Mouse (Mus musculus) CH12.LX (cell line): ENCODE results near the gene Cyp2u1. TPM values are rescaled to one million over a fixed set of nuclear protein-coding genes. Genes with fewer than 3 reads are reported as not detected.

Experiments
- DNase-seq: peaks from one replicate; pipeline ENCODE4 v3.0.0-alpha.2; 2013; ENCODE audit errors: extremely low read depth
- H3K27ac ChIP-seq: 2 replicates; pipeline ENCODE4 v1.5.1; 2012; ENCODE audit warnings: low read depth, mild to moderate bottlenecking, control low read depth, moderate library complexity; ENCODE audit not compliant: insufficient read depth
- H3K27me3 ChIP-seq: replicated peaks from 2 replicates; pipeline ENCODE3; 2012; ENCODE audit warnings: inconsistent platforms
- H3K36me3 ChIP-seq, 2 experiments: replicated peaks in 1 of 2; 2 replicates each; pipeline versions ENCODE3 to v1.6.1; 2012; ENCODE audit warnings: inconsistent platforms in 1 of 2, low read length in 1 of 2, mild to moderate bottlenecking in 1 of 2, mixed read lengths in 1 of 2, moderate library complexity in 1 of 2; ENCODE audit not compliant: control insufficient read depth in 1 of 2, insufficient read depth in 1 of 2
- H3K4me1 ChIP-seq, 2 experiments: 2 replicates each; pipeline ENCODE4 v1.6.1; 2012; ENCODE audit warnings: inconsistent platforms in 1 of 2, moderate library complexity in 1 of 2; ENCODE audit not compliant: insufficient read depth in 2 of 2, control insufficient read depth in 1 of 2
- H3K4me2 ChIP-seq: 2 replicates; pipeline ENCODE4 v1.6.1; 2012; ENCODE audit warnings: low read depth, mild to moderate bottlenecking, control low read depth; ENCODE audit not compliant: poor library complexity, insufficient read depth, severe bottlenecking
- H3K4me3 ChIP-seq, 3 experiments: fragments of 150-350 bp in 1 of 3; sonication (generic) in 1 of 3; replicated peaks in 1 of 3; 2 replicates each; pipeline versions ENCODE3 to v1.5.1; 2011 to 2012; ENCODE audit warnings: low read depth in 2 of 3, low read length in 2 of 3, mild to moderate bottlenecking in 2 of 3, moderate library complexity in 2 of 3, control low read depth in 1 of 3, improper control_type of control experiment in 1 of 3, inconsistent platforms in 1 of 3, mixed read lengths in 1 of 3; ENCODE audit not compliant: poor library complexity in 1 of 3
- H3K79me2 ChIP-seq: replicated peaks from 2 replicates; pipeline ENCODE4 v1.6.1; 2012; ENCODE audit warnings: mild to moderate bottlenecking, moderate library complexity; ENCODE audit not compliant: control insufficient read depth, poor library complexity, insufficient read depth, severe bottlenecking; ENCODE audit errors: extremely low read depth
- H3K9ac ChIP-seq: 2 replicates; pipeline ENCODE4 v1.6.1; 2012; ENCODE audit warnings: low read depth, mild to moderate bottlenecking, control low read depth, moderate library complexity; ENCODE audit not compliant: insufficient read depth
- H3K9me3 ChIP-seq: replicated peaks from 2 replicates; pipeline ENCODE3; 2012; ENCODE audit warnings: low read length, inconsistent platforms, mixed read lengths
- CTCF ChIP-seq, 2 experiments: IDR thresholded peaks in 1 of 2; conservative IDR thresholded peaks in 1 of 2; 2 replicates each; pipeline ENCODE4 v1.5.1; 2011 to 2012; ENCODE audit warnings: low read depth in 2 of 2, low read length in 2 of 2, improper control_type of control experiment in 1 of 2, inconsistent platforms in 1 of 2, mild to moderate bottlenecking in 1 of 2, moderate library complexity in 1 of 2
- GABPA ChIP-seq: IDR thresholded peaks from 2 replicates; pipeline ENCODE4 v1.6.1; 2012; ENCODE audit warnings: low read depth, low read length, improper control_type of control experiment, inconsistent platforms; ENCODE audit not compliant: insufficient replicate concordance
- IRF4 ChIP-seq: IDR thresholded peaks from 2 replicates; pipeline ENCODE4 v1.6.1; 2014; ENCODE audit warnings: low read depth, mild to moderate bottlenecking, inconsistent platforms, low read length, improper control_type of control experiment
- MYC ChIP-seq: IDR thresholded peaks from 2 replicates; pipeline ENCODE4 v1.6.1; 2011; ENCODE audit warnings: low read depth, mild to moderate bottlenecking, improper control_type of control experiment, low read length
- NELFE ChIP-seq: IDR thresholded peaks from 2 replicates; pipeline ENCODE4 v1.6.1; 2011; ENCODE audit warnings: low read depth, low read length, improper control_type of control experiment
- NRF1 ChIP-seq: IDR thresholded peaks from 2 replicates; pipeline ENCODE4 v1.6.1; 2014; ENCODE audit warnings: low read depth, mild to moderate bottlenecking, inconsistent platforms, low read length, improper control_type of control experiment, moderate library complexity
- PAX5 ChIP-seq: IDR thresholded peaks from 2 replicates; pipeline ENCODE4 v1.6.1; 2012; ENCODE audit warnings: low read length, inconsistent platforms, mixed read lengths
- POLR2A ChIP-seq: IDR thresholded peaks from 2 replicates; pipeline ENCODE4 v1.6.1; 2011; ENCODE audit warnings: low read depth, mild to moderate bottlenecking, improper control_type of control experiment, low read length
- POLR2AphosphoS2 ChIP-seq: IDR thresholded peaks from 2 replicates; pipeline ENCODE4 v1.6.1; 2011; ENCODE audit warnings: low read depth, low read length, improper control_type of control experiment
- RCOR1 ChIP-seq: conservative IDR thresholded peaks from 2 replicates; pipeline ENCODE4 v1.6.1; 2012; ENCODE audit warnings: low read depth, mild to moderate bottlenecking, inconsistent platforms, low read length, improper control_type of control experiment
- USF1 ChIP-seq: IDR thresholded peaks from 2 replicates; pipeline ENCODE4 v1.6.1; 2014; ENCODE audit warnings: low read depth, mild to moderate bottlenecking, inconsistent platforms, low read length, improper control_type of control experiment
- ZC3H11A ChIP-seq: IDR thresholded peaks from 2 replicates; pipeline ENCODE4 v1.6.1; 2012; ENCODE audit warnings: low read depth, mild to moderate bottlenecking, inconsistent platforms, low read length, improper control_type of control experiment
- ZNF384 ChIP-seq: IDR thresholded peaks from 2 replicates; pipeline ENCODE4 v1.6.1; 2012; ENCODE audit warnings: low read depth, low read length, improper control_type of control experiment, inconsistent platforms
- dilution Hi-C: fragments of 300-500 bp; cut with MboI; formaldehyde crosslinking; loops from 2 replicates; pipeline ENCODE4 v1.14.3; 2020; ENCODE audit warnings: low sequenced_read_pairs; ENCODE audit not compliant: extremely low pct_unique_long_range_greater_than_20kb, extremely low pct_ligation_motif_present
- in situ Hi-C: fragments of 300-500 bp; cut with MboI; formaldehyde crosslinking; loops from 3 replicates; pipeline ENCODE4 v1.14.3; 2019; ENCODE audit warnings: low sequenced_read_pairs, low pct_ligation_motif_present, low pct_unique_long_range_greater_than_20kb, mixed read lengths
- polyA plus RNA-seq: library from polyadenylated mRNA; unstranded; fragments of >175 nt; gene quantifications from 2 replicates; pipeline ENCODE4 v1.2.1, GENCODE M21; 2012; ENCODE audit warnings: low read depth; ENCODE audit not compliant: insufficient read length
- total RNA-seq, 2 experiments: library from RNA; depleted of rRNA; stranded (reverse); fragments of 300-350 nt in 1 of 2; fragments of >200 nt in 1 of 2; gene quantifications; 2 replicates each; pipeline ENCODE4 v1.2.3; 2012 to 2014

Gene Cyp2u1
- total and polyA plus RNA-seq, 3 experiments: 0.54 to 2.0 (median 0.60) TPM

DNA sequence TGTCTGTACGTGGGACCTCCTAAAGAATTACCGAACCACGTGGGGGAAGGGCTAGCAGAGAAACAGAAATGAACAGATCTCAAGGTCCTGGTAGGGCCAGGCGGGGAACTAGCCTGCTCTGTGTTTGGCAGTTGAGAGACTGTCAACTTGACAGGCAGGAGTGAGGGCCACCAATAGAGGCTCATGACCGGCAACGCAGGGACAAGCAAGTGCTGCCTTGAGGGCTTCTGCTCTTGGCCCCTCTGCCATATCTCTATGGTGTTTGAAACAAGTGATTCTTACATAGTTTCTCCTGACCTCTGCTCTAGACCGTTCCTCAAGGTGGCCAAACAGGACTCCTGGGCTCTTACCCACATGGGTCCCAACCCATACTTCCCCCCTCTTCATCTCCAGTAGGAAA is 51.4 kb downstream of the Cyp2u1 start:
- Histone ChIP-seq H3K9ac (no peak overlapping the region), H3K79me2 (no peaks in the 10 kb centered on the region), H3K4me3 (no peak overlapping the region)
- TF ChIP-seq POLR2AphosphoS2: no peak
- TF ChIP-seq ZC3H11A: no peak
- no peak for TF ChIP-seq RCOR1
- TF ChIP-seq ZNF384: no peak
- no peak for TF ChIP-seq PAX5
- no peak for TF ChIP-seq MYC
- no peak for TF ChIP-seq USF1
- TF ChIP-seq, all 38 proteins: peak for 0
- peaks cover 4 to 55% of the 10 kb centered on the region in 2 experiments; a peak in 2 of 4 replicates for H3K4me1 ChIP-seq
- H3K9me3 ChIP-seq: peaks cover 3% of the 10 kb centered on the region
- dilution Hi-C loops: no loop called here
- H3K27ac ChIP-seq: no peak overlapping the region
- no peak overlapping the region for H3K4me2 ChIP-seq
- no peaks in the 10 kb centered on the region for H3K27me3 ChIP-seq
- in situ Hi-C loops: no loop called here
- DNase-seq: no peak
- peaks cover 3 to 46% of the 10 kb centered on the region in 2 experiments for H3K36me3 ChIP-seq

DNA sequence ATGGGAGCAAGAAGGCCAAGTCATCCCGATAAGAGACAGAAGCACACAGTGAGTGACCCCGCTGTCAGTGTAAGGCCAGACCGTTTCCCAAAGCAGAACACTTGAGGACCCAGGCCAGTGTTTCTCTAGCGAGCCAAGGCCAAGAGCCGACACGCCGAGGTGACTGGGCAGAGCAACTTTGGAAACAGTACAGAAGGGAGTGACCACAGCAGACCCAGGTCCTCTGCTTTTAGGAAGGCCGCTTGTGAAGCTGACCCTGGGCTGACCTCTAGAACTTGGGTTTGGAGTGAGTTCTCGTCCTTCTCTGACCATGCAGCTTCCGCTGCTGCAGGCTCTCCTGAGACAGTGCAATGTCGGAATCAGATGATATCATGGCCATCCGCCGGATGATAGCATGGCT is 52.0 kb downstream of the Cyp2u1 start:
- Histone ChIP-seq H3K9me3 (peaks cover 3% of the 10 kb centered on the region), H3K9ac (no peak overlapping the region), H3K36me3 (peaks cover 3 to 48% of the 10 kb centered on the region in 2 experiments), H3K4me1 (peaks cover 4 to 55% of the 10 kb centered on the region in 2 experiments; a peak in 2 of 4 replicates), H3K79me2 (no peaks in the 10 kb centered on the region), H3K4me2 (no peak overlapping the region), H3K4me3 (no peak overlapping the region)
- in situ Hi-C loops: no loop called here
- dilution Hi-C loops: no loop called here
- TF ChIP-seq POLR2A (no peak), PAX5 (no peak), ZNF384 (no peak), NELFE (no peak)
- TF ChIP-seq, all 38 proteins: peak for 0
- H3K27ac ChIP-seq: no peak overlapping the region
- DNase-seq: no peak
- no peaks in the 10 kb centered on the region for H3K27me3 ChIP-seq

DNA sequence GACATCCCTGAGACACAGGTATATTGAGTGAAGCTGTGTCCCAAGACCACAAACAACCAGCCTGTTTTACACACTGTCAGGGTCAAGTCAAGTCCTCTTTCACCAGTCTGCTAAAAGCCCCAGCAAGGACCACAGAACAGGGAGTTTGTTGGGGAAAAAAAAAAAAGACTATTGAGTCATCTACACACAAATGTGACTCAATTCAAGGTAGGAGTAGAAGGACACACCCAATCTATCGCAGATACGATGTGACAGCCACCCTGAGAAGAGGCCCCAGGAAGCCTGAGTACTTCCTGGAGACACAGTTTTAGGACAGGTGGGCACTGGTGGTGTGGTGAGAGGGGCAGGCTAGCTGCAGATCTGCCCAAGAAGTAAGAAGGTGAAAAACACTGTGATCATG is 52.7 kb downstream of the Cyp2u1 start:
- no peak overlapping the region for H3K4me3 ChIP-seq
- H3K79me2 ChIP-seq: no peaks in the 10 kb centered on the region
- no peak overlapping the region for H3K4me2 ChIP-seq
- peaks cover 3 to 47% of the 10 kb centered on the region in 2 experiments for H3K36me3 ChIP-seq
- no peak overlapping the region for H3K9ac ChIP-seq
- in situ Hi-C loops (no loop called here), dilution Hi-C loops (no loop called here)
- H3K27ac ChIP-seq: no peak overlapping the region
- peak; percentile 60 for TF ChIP-seq ZNF384
- TF ChIP-seq CTCF (conservative IDR thresholded peaks at IDR 0.05 in 1 of 2, IDR thresholded peaks at IDR 0.05 in 1 of 2; ENCODE audit: low read depth in 2 of 2, low read length in 2 of 2): no peak
- TF ChIP-seq NELFE: no peak
- no peak for TF ChIP-seq GABPA
- TF ChIP-seq RCOR1: no peak
- no peak for TF ChIP-seq PAX5
- 0 out of 2 replicates have a peak, but pooled peaks have one; percentile 13 for TF ChIP-seq IRF4
- TF ChIP-seq NRF1: no peak
- peaks cover 3% of the 10 kb centered on the region for H3K9me3 ChIP-seq
- DNase-seq: peak; percentile 37
- no peaks in the 10 kb centered on the region for H3K27me3 ChIP-seq
- H3K4me1 ChIP-seq: peaks cover 4 to 62% of the 10 kb centered on the region in 2 experiments; a peak in 2 of 4 replicates
